Mouse (Mus musculus): Measurements from ENCODE around the gene Mrgprf. TPM values are rescaled to one million over a fixed set of nuclear protein-coding genes. Genes with fewer than 3 reads are reported as not detected.
A peak's percentile ranks its signal among the peaks of the same experiment; 100 is the strongest.

Mrgprf gene
- total RNA-seq, 2 experiments from 2014 or later: not detected

- ATAC-seq (replicated peaks; ENCODE audit: poor library complexity): no peak
These were observed 33.9 kb downstream of the Mrgprf start for GRCm38 (mm10) chr7:145334428-145335027.

- ATAC-seq (replicated peaks; ENCODE audit: poor library complexity): no peak
These were observed 34.6 kb downstream of the Mrgprf start for GRCm38 (mm10) chr7:145335199-145335598.

GRCm38 (mm10) chr7:145335616-145336332, 35.1 kb downstream of the Mrgprf start:
- ATAC-seq (replicated peaks; ENCODE audit: poor library complexity): no peak

- no peak for ATAC-seq (replicated peaks; ENCODE audit: poor library complexity)
These were observed 37.3 kb downstream of the Mrgprf start for GRCm38 (mm10) chr7:145337889-145338288.

GRCm38 (mm10) chr7:145340248-145340904, 39.7 kb downstream of the Mrgprf start:
- ATAC-seq (replicated peaks; ENCODE audit: poor library complexity): peak; percentile 34; the same call in 1 of the 2 replicates

Other genes starting within 250 kb of the Mrgprf start
- not detected in 2 replicates for gene 1810010D01Rik, start 92.7 kb upstream of the Mrgprf start, total RNA-seq (2015)
- not detected in 2 replicates for gene 1810010D01Rik, start 92.7 kb upstream of the Mrgprf start, total RNA-seq (2017)
- gene Tpcn2, start 16.8 kb upstream of the Mrgprf start, total RNA-seq (2015): 4.7 and 5.7 TPM in 2 replicates
- gene Tpcn2, start 16.8 kb upstream of the Mrgprf start, total RNA-seq (2017): 3.5 and 3.7 TPM in 2 replicates
- gene Mrgprd, start 14.0 kb downstream of the Mrgprf start, total RNA-seq (2015): not detected in 2 replicates
- not detected in 2 replicates for gene Mrgprd, start 14.0 kb downstream of the Mrgprf start, total RNA-seq (2017)

All from megakaryocyte progenitor cell, adult 5-6 weeks (primary cell).